In genomic region chr19:55327510-55327909, GRCm38 (mm10) we compare ENCODE assay signal across 29 mouse cellular contexts. TPM values are rescaled to one million over a fixed set of nuclear protein-coding genes. Genes with fewer than 3 reads are reported as not detected.
DNase-seq lines count a peak whose midpoint lies in the region; ATAC-seq and TF ChIP-seq lines count a peak whose summit lies in the region.
"Had no signal": no experiment of that assay in that cellular context is flagged by ENCODE, and none has a peak within 500 bp of the region (broad histone marks: within the 10 kb centered on the region; RNA-seq: fewer than 3 reads in every experiment).

No protein-coding gene starts in this region.

- peaks cover 4% of the 10 kb centered on the region; the same call in 1 of the 2 replicates for H3K4me1 ChIP-seq in heart, embryonic 10.5 days
- peaks cover 9% of the 10 kb centered on the region for H3K4me1 ChIP-seq in embryonic fibroblast, embryonic 13.5 days (ENCODE audit: control insufficient read depth, insufficient read depth, low read length)
- H3K4me1 ChIP-seq in hindbrain, embryonic 10.5 days (replicated peaks), result no peaks in the 10 kb centered on the region
- H3K4me1 ChIP-seq: embryonic facial prominence, embryonic 12.5 days; embryonic facial prominence, embryonic 15.5 days; forebrain, embryonic 12.5 days; forebrain, embryonic 15.5 days; hindbrain, embryonic 13.5 days; intestine, embryonic 15.5 days; kidney, embryonic 15.5 days had no signal

- WGBS in heart, embryonic 10.5 days, result 90% methylated on average over 4 of the region's 4 CpGs
- 92% methylated on average over 4 of the region's 4 CpGs for WGBS in hindbrain, embryonic 10.5 days

- peaks cover 46% of the 10 kb centered on the region for H3K36me3 ChIP-seq in heart, embryonic 10.5 days
- peaks cover 66% of the 10 kb centered on the region for H3K36me3 ChIP-seq in hindbrain, embryonic 10.5 days
- H3K36me3 ChIP-seq: intestine, embryonic 15.5 days had no signal

- no peak overlapping the region for H3K4me3 ChIP-seq in heart, embryonic 10.5 days
- H3K4me3 ChIP-seq in embryonic fibroblast, embryonic 13.5 days (ENCODE audit: insufficient read depth, low read length), result no peak overlapping the region
- no peak overlapping the region for H3K4me3 ChIP-seq in hindbrain, embryonic 10.5 days
- H3K4me3 ChIP-seq: embryonic facial prominence, embryonic 12.5 days; embryonic facial prominence, embryonic 15.5 days; erythroblast, embryonic 14.5 days; forebrain, embryonic 12.5 days; forebrain, embryonic 15.5 days; heart, embryonic 13.5 days; hindbrain, embryonic 13.5 days; intestine, embryonic 15.5 days; kidney, embryonic 15.5 days had no signal

- TF ChIP-seq CTCF in embryonic fibroblast, embryonic 13.5 days (IDR thresholded peaks at IDR 0.05; ENCODE audit: borderline replicate concordance, insufficient read depth, low read length), result no peak

- H3K27me3 ChIP-seq in heart, embryonic 10.5 days (ENCODE audit: insufficient read depth, poor library complexity, severe bottlenecking), result no peaks in the 10 kb centered on the region
- no peaks in the 10 kb centered on the region for H3K27me3 ChIP-seq in hindbrain, embryonic 10.5 days (ENCODE audit: insufficient read depth, poor library complexity, severe bottlenecking)
- H3K27me3 ChIP-seq: CH12.LX; embryonic facial prominence, embryonic 12.5 days; embryonic facial prominence, embryonic 15.5 days; forebrain, embryonic 12.5 days; forebrain, embryonic 15.5 days; heart, embryonic 13.5 days; hindbrain, embryonic 13.5 days; intestine, embryonic 15.5 days; kidney, embryonic 15.5 days had no signal

- DNase-seq in cerebellum, adult 9-11 months, result no peak
- DNase-seq in cerebellum, postnatal 25 days, result peak; percentile 49 to 65
- DNase-seq in cerebellum, adult 11-12 months, result no peak
- peak; percentile 43 for DNase-seq in heart, embryonic 10.5 days (ENCODE audit: low spot score)
- no peak for DNase-seq in heart, postnatal 4 days
- DNase-seq in hindbrain, embryonic 10.5 days (ENCODE audit: low spot score), result no peak
- DNase-seq: adrenal gland, adult 8-10 months; adrenal gland, postnatal 25 days; B cell, adult 2 months; gastrocnemius, postnatal 25 days; heart, adult 18-20 months; heart, postnatal 14 days; kidney, adult 11 months; kidney, adult 8-10 months had no signal

- no peak overlapping the region for H3K27ac ChIP-seq in heart, embryonic 10.5 days
- peak overlapping the region; percentile 54; the same call in 1 of the 2 replicates for H3K27ac ChIP-seq in embryonic fibroblast, embryonic 13.5 days (ENCODE audit: insufficient read depth, low read length)
- no peak overlapping the region for H3K27ac ChIP-seq in hindbrain, embryonic 10.5 days
- H3K27ac ChIP-seq: embryonic facial prominence, embryonic 12.5 days; embryonic facial prominence, embryonic 15.5 days; forebrain, embryonic 12.5 days; forebrain, embryonic 15.5 days; heart, embryonic 13.5 days; hindbrain, embryonic 13.5 days; intestine, embryonic 15.5 days; kidney, embryonic 15.5 days had no signal

- 0 out of 2 replicates have a peak, but pooled peaks have one; percentile 45 for ATAC-seq in cerebellum, adult (ENCODE audit: insufficient number of reproducible peaks, low FRiP score, low TSS enrichment)
- ATAC-seq: activated CD4-positive, CD25-positive, alpha-beta regulatory T cell, adult 4 months; forebrain, embryonic 15.5 days; hindbrain, embryonic 16.5 days; intestine, embryonic 15.5 days had no signal

- H3K9me3 ChIP-seq in heart, embryonic 10.5 days, result no peaks in the 10 kb centered on the region
- H3K9me3 ChIP-seq in hindbrain, embryonic 10.5 days, result no peaks in the 10 kb centered on the region
- H3K9me3 ChIP-seq: embryonic facial prominence, embryonic 12.5 days; embryonic facial prominence, embryonic 15.5 days; forebrain, embryonic 12.5 days; forebrain, embryonic 15.5 days; G1E; heart, embryonic 13.5 days; hindbrain, embryonic 13.5 days; intestine, embryonic 15.5 days; kidney, embryonic 15.5 days had no signal

- no peak for TF ChIP-seq POLR2A in embryonic fibroblast, embryonic 13.5 days (IDR thresholded peaks at IDR 0.05; ENCODE audit: low read depth, low read length)

RNA-seq across cellular contexts. Expression of gene Vti1a, which starts 11.4 kb away (rescaled TPM):
- polyA plus RNA-seq in heart, embryonic 10.5 days (2016; fragmentation: Nextera tagmentation; extraction: Ambion mirVana), result 22.2 and 26.5 TPM in 2 replicates
- 10 to 100 TPM; 19.8 to 19.9 TPM for total RNA-seq in heart, postnatal 4 days (2021)
- 20.9 and 22.6 TPM in 2 replicates for polyA plus RNA-seq in embryonic fibroblast, embryonic 13.5 days (2011; ENCODE audit: insufficient read length, low read depth, missing spikeins)
- polyA plus RNA-seq in hindbrain, embryonic 10.5 days (2016; fragmentation: Nextera tagmentation; extraction: Ambion mirVana), result 29.1 and 32.1 TPM in 2 replicates

RNA-seq across cellular contexts. Expression of gene Zdhhc6, which starts 11.7 kb away (rescaled TPM):
- 93.8 and 103 TPM in 2 replicates for polyA plus RNA-seq in heart, embryonic 10.5 days (2016; fragmentation: Nextera tagmentation; extraction: Ambion mirVana)
- 10 to 100 TPM; 25.9 to 28.0 TPM for total RNA-seq in heart, postnatal 4 days (2021)
- polyA plus RNA-seq in embryonic fibroblast, embryonic 13.5 days (2011; ENCODE audit: insufficient read length, low read depth, missing spikeins), result 44.4 and 52.8 TPM in 2 replicates
- 106 and 123 TPM in 2 replicates for polyA plus RNA-seq in hindbrain, embryonic 10.5 days (2016; fragmentation: Nextera tagmentation; extraction: Ambion mirVana)

Comparison
In these comparisons a context has a peak if more than half of its experiments do, and no peak if none do; other contexts are left out.
1. DNase-seq: peak in cerebellum, postnatal 25 days (2 of 2) and heart, embryonic 10.5 days (single experiment); none in cerebellum, adult 9-11 months (single experiment), cerebellum, adult 11-12 months (single experiment), heart, postnatal 4 days (single experiment) and hindbrain, embryonic 10.5 days (single experiment).